Mouse (Mus musculus) spleen, adult 2 months (tissue): ENCODE results near the gene Prpf4b.
A peak's percentile ranks its signal among the peaks of the same experiment; 100 is the strongest.

Source experiments
- CTCF ChIP-seq: fragments of 200-500 bp; IDR thresholded peaks from 2 replicates; pipeline ENCODE4 v1.5.1; 2011; ENCODE audit warnings: mild to moderate bottlenecking, inconsistent platforms; ENCODE audit not compliant: insufficient read depth, insufficient read length, insufficient replicate concordance; ENCODE audit errors: extremely low read depth
- POLR2A ChIP-seq: fragments of 200-500 bp; IDR thresholded peaks from 2 replicates; pipeline ENCODE4 v1.6.1; 2011; ENCODE audit warnings: low read depth, low read length, inconsistent platforms

DNA sequence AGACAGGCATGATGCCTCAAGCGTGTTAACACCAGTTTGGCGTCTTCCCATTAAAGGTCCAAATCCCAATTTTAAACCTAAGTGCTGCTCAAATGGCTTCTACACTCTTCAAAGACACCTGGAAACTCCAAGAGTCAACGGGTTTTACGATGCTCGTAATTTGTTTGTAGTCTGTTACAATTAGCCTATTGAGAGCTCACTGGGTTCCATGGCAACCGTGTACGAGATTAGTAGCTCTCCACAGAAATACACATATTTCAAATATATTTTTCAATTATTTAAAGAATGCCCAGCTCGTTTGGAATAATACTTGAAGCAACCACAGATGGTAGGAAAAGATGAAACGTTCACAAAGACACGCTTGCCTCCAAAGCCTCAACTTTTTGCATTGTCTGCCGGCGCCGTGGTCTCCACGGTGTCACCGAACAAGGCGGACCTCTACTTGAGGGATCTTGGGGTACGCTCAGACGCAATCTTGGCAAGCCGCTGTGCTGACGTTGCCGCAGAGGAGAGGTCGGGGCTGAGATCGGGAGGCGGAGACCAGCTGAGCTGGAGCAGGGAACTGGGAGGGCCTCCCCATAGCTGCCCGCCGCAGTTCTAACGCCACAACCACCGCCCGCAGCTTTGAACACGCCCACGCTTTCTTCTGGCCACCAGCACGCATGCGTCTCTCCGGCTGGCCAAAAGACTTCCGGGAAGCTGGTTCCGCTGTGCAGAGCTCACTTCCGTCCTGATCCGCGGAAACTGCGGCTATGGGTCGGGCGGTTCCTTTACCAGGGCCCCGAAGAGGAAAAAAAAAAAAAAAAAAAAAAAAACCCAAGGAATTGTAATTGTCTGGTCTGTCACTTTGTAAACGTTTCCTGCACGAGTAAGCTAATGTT is 1.1 kb upstream of the Prpf4b start:
- TF ChIP-seq POLR2A: peak; percentile 39
- no peak for TF ChIP-seq CTCF
